Mouse (Mus musculus): ENCODE measurements around the gene Cfhr2. TPM values are rescaled to one million over a fixed set of nuclear protein-coding genes. Genes with fewer than 3 reads are reported as not detected.
"Not testable (repeated sequence)": the region's sequence is repeated elsewhere in the genome, so short reads cannot be mapped to it uniquely, and the experiment has no call there.

Gene Cfhr2
- polyA plus RNA-seq (2015; fragmentation: Nextera tagmentation; extraction: Ambion mirVana), result not detected in 2 replicates

- Histone ChIP-seq H3K27ac (no peak within 1 kb of the TSS), H3K4me3 (no peak within 1 kb of the TSS), H3K9ac (no peak within 1 kb of the TSS), H3K4me1 (no peaks in the 10 kb centered on the region), H3K9me3 (replicated peaks) (no peaks in the 10 kb centered on the region), H3K4me2 (no peak within 1 kb of the TSS), H3K27me3 (no peaks in the 10 kb centered on the region), H3K36me3 (ENCODE audit: poor library complexity, severe bottlenecking) (no peaks in the 10 kb centered on the region)
- ATAC-seq, result no peak
- WGBS, result 90% methylated on average over 1 of the region's 1 CpGs
Observed at GRCm38 (mm10) chr1:139858548-139858947, at the start of gene Cfhr2. TSS of gene Cfhr2 (minus strand) at chr1:139858702.

GRCm38 (mm10) chr1:139863751-139864150 lies 5.2 kb upstream of the Cfhr2 start:
- Histone ChIP-seq H3K4me3 (no peak overlapping the region), H3K4me1 (no peaks in the 10 kb centered on the region), H3K27me3 (no peaks in the 10 kb centered on the region), H3K9me3 (replicated peaks) (no peaks in the 10 kb centered on the region), H3K4me2 (no peak overlapping the region), H3K9ac (no peak overlapping the region), H3K36me3 (ENCODE audit: poor library complexity, severe bottlenecking) (no peaks in the 10 kb centered on the region), H3K27ac (no peak overlapping the region)
- ATAC-seq, result no peak

GRCm38 (mm10) chr1:139860176-139860575 lies 1.7 kb upstream of the Cfhr2 start:
- Histone ChIP-seq H3K4me1 (no peaks in the 10 kb centered on the region), H3K4me3 (no peak overlapping the region), H3K36me3 (ENCODE audit: poor library complexity, severe bottlenecking) (no peaks in the 10 kb centered on the region)

GRCm38 (mm10) chr1:139839699-139840098 lies 18.8 kb downstream of the Cfhr2 start:
- Histone ChIP-seq H3K4me1 (no peaks in the 10 kb centered on the region), H3K4me2 (no peak overlapping the region), H3K9me3 (replicated peaks) (no peaks in the 10 kb centered on the region), H3K27ac (no peak overlapping the region), H3K27me3 (no peaks in the 10 kb centered on the region), H3K36me3 (ENCODE audit: poor library complexity, severe bottlenecking) (no peaks in the 10 kb centered on the region), H3K9ac (no peak overlapping the region), H3K4me3 (no peak overlapping the region)
- 59% methylated on average over 7 of the region's 7 CpGs for WGBS
- no peak for ATAC-seq

More at GRCm38 (mm10) chr1:139860176-139860575, 1.7 kb upstream of the Cfhr2 start:
- H3K27me3 ChIP-seq, result no peaks in the 10 kb centered on the region
- no peak for ATAC-seq
- H3K9ac ChIP-seq, result no peak overlapping the region
- H3K4me2 ChIP-seq, result no peak overlapping the region
- H3K27ac ChIP-seq, result no peak overlapping the region
- no peaks in the 10 kb centered on the region for H3K9me3 ChIP-seq (replicated peaks)

GRCm38 (mm10) chr1:139839290-139839689 lies 19.2 kb downstream of the Cfhr2 start:
- no peaks in the 10 kb centered on the region for H3K9me3 ChIP-seq (replicated peaks)
- WGBS, result 69% methylated on average over 2 of the region's 2 CpGs
- no peaks in the 10 kb centered on the region for H3K36me3 ChIP-seq (ENCODE audit: poor library complexity, severe bottlenecking)
- no peak overlapping the region for H3K4me2 ChIP-seq
- no peak for ATAC-seq
- H3K27ac ChIP-seq, result no peak overlapping the region
- H3K4me1 ChIP-seq, result no peaks in the 10 kb centered on the region
- no peaks in the 10 kb centered on the region for H3K27me3 ChIP-seq
- H3K9ac ChIP-seq, result no peak overlapping the region
- H3K4me3 ChIP-seq, result no peak overlapping the region

- no peaks in the 10 kb centered on the region for H3K27me3 ChIP-seq
- H3K9ac ChIP-seq, result no peak overlapping the region
- no peaks in the 10 kb centered on the region for H3K4me1 ChIP-seq
- no peak overlapping the region for H3K4me3 ChIP-seq
- no peak overlapping the region for H3K27ac ChIP-seq
- H3K4me2 ChIP-seq, result no peak overlapping the region
- H3K9me3 ChIP-seq (replicated peaks), result no peaks in the 10 kb centered on the region
- H3K36me3 ChIP-seq (ENCODE audit: poor library complexity, severe bottlenecking), result no peaks in the 10 kb centered on the region
- ATAC-seq, result no peak
Observed at GRCm38 (mm10) chr1:139808594-139808993, 49.9 kb downstream of the Cfhr2 start.

GRCm38 (mm10) chr1:139781143-139781542 lies 77.4 kb downstream of the Cfhr2 start, which contains the start of gene Gm4788:
TSS of gene Gm4788 (minus strand) at chr1:139781243.
- no peak within 1 kb of the TSS for H3K27ac ChIP-seq
- H3K9me3 ChIP-seq (replicated peaks), result no peaks in the 10 kb centered on the region
- ATAC-seq, result no peak
- H3K9ac ChIP-seq, result no peak within 1 kb of the TSS
- no peaks in the 10 kb centered on the region for H3K4me1 ChIP-seq
- H3K36me3 ChIP-seq (ENCODE audit: poor library complexity, severe bottlenecking), result no peaks in the 10 kb centered on the region
- H3K27me3 ChIP-seq, result no peaks in the 10 kb centered on the region
- H3K4me2 ChIP-seq, result no peak within 1 kb of the TSS
- 94% methylated on average over 1 of the region's 1 CpGs for WGBS
- H3K4me3 ChIP-seq, result no peak within 1 kb of the TSS

- not testable (repeated sequence) for H3K36me3 ChIP-seq (ENCODE audit: poor library complexity, severe bottlenecking); H3K27me3 ChIP-seq; H3K27ac ChIP-seq; H3K4me1 ChIP-seq; H3K9me3 ChIP-seq (replicated peaks); ATAC-seq; H3K4me3 ChIP-seq; H3K4me2 ChIP-seq; H3K9ac ChIP-seq
- WGBS, result 94% methylated on average over 3 of the region's 3 CpGs
Observed at GRCm38 (mm10) chr1:139769913-139770312, 88.6 kb downstream of the Cfhr2 start.

Other genes starting within 250 kb of the Cfhr2 start
- not detected in 2 replicates for gene Gm4788, start 77.5 kb downstream of the Cfhr2 start, polyA plus RNA-seq (2015; fragmentation: Nextera tagmentation; extraction: Ambion mirVana)